Mouse (Mus musculus): ENCODE measurements around the gene Dcaf4.

Dcaf4 gene

DNA sequence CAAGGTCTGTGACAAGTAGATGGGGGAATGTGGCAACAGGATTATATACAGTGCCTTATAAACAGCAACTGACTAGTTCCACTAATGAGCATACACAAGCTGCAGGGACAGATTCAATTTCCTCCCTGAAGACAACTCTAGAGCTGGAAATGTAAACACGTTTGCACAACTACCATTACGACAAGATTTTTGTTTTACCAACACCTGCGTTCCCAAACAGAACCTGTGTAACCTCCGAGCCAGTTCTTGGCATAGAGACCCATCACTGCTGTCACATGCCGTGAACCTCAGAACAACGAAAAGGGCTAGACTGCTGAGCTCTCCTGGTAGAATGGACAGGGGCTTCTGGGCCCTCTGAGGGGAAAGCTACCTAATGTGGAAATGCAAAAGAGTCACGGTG, 23.7 kb downstream of the Dcaf4 start:
- DNase-seq (ENCODE audit: low spot score in 2 of 2) = no peak

DNA sequence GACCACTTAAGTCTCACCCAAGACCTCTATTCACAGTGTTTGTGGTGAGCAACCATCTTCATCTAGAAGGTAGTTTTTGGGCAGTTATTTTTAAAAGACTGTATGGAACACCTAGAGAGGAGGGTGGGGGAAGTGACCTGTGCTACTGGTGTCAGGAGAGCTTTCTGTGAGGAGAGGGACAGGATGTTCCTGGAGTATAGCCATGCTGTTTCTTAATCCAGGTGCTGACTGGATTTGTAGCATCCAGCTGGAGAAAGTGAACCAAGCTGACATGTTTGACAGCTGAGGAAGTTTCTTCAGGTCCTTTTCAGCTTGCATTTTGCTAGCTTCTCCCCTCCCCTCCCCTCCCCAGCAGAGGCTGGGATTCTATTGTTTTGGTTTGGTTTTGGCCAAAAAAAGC, 24.5 kb downstream of the Dcaf4 start:
- no peak for DNase-seq (ENCODE audit: low spot score in 2 of 2)

DNA sequence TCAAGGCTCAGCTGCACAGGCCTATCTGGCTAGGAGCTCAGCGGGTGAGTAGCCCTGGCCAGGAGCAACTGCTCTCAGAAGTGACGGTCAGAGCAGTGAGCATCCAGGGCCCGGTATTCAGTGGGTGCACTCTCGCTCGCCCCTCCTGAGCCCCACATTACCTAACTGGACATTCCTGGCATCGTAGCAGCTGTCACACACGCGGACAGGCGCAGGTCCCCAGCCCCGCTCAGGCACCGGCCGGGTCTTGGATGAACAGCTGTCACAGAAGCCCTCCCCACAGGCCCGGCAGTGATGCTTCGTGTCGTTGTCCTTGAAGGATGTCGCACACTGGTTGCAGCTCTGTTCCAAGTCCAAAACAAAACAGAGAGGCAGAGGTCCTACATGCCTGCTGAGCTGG, 31.0 kb downstream of the Dcaf4 start:
- no peak for DNase-seq (ENCODE audit: low spot score in 2 of 2)

DNA sequence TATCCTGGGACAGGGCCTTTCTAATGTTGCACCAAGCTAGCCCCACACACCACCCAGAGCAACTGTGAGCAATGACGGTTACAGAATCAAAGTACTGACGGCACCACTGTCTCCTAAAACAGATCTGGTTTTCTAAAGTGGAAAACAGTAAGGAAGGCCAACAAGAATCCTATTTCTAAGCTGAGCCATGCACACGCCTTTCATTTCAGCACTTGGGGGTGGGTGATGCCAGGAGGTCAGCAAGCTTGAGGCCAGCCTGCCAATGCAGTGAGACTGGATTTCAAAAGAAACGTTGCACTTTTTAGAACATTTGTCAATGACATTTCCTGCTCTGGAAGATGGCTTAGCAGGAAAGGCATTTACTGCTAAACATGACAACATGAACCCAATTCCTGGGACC, 33.5 kb downstream of the Dcaf4 start:
- no peak for DNase-seq (ENCODE audit: low spot score in 2 of 2)

DNA sequence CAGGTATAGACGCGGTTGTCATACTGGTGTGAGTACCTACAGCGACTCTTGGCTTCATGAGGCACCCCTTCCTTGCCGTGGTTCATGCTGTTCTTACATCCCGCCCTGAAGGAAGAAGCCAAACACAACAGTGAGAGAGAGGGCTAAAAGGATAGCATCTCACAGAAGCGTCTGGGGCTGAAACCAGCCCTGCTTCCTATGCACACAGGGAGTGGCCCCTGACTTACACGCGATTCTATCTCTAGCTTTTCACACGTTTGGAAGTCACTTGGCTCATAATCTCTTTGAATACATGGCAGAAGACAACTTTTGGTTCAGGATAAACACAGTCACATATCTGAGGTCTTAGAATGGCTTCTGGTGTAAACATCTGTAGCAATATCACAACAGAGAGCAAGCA, 35.3 kb downstream of the Dcaf4 start:
- no peak for DNase-seq (ENCODE audit: low spot score in 2 of 2)

DNA sequence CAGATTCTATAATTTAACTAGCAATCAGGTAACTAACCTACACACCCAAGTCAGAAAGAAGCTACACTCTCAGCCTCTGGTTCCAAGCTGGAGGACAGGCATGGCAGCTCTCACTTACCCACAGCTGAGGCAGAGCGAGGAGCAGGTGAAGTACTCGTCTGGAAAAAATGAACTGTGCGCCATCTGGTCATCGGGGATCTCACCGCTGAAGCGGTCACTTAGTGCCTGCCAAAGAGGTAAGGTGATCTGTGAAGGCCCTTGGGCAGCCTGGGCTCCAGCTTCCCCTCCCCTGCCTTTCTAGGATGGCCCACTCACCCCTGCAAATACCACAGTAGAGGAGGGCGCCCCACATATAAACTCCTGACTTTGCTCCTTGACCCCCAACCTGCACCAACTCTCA, 38.2 kb downstream of the Dcaf4 start:
- no peak for DNase-seq (ENCODE audit: low spot score in 2 of 2)

DNA sequence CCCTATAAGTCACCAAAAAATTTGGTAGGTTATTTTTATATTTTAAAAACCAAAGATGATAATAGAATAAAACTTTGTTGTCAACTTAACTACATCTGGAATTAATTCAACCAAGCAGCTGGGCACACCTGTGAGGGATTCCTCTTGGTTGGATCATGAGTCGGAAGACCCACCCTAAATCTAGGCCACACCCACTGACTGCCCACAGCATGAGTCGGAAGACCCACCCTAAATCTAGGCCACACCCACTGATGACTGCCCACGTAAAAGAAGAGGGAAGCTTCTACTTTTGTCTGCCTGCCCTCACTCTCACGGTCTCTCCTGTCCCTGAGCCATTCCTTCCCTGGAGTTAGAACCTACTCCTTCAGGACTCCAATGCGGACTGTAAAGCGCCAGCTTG, 39.9 kb downstream of the Dcaf4 start:
- no peak for DNase-seq (ENCODE audit: low spot score in 2 of 2)

DNA sequence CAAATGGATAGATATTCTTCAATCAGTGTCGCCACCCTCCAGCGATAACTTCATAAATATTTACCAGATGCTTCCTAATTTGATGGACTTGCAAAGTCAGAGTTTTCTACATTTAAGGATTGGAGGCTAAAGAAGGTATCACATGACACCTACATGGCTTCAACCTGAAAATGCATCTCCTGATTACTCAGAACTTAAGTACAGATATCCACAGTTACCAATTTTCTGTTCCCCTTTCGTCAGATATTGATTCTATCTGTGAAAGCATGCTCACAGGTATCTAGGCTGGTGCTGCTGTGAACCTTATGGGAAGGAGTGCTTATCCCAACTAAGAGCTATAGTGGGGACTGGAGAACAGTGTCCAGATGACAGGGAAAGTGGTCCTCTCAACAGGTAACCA, 42.3 kb downstream of the Dcaf4 start:
- DNase-seq (ENCODE audit: low spot score in 2 of 2) = no peak

DNA sequence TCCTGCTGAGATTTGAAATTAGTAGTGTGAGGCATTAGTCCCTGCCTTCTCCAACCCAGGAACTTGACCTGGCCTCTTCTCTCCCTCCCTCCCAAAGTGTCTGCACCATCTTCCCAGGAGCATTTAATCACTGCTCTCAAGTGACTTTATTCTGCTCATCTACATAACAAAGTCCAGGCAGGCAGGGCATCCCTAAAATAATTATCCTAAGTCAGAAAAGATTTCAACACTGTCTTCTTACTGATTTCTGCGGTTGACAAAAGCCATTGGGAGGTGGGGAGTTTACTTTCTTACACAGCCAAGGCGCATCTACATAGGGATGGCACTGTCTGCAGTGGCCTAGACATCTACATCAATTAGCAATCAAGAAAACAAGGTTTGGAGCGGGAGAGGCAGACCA, 49.6 kb downstream of the Dcaf4 start:
- no peak for DNase-seq (ENCODE audit: low spot score in 2 of 2)

DNA sequence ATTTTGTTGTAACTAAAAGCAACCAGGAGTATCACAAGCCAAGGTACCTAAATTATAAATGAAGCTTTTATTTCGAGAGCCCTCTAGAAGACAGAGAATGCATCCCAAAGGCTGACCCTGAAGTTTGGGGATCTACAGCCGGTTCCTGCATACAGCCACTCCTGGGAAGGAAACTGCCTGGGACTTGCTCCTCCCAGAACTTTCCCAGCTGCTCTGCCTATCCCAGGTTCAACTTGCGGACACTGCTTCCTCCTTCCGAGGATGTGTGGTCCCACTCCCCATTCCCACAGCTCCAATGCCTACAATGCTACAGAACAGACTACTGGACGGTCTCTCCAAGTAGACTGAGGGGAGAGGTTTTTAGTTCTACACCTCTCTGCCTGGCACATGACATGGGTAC, 52.5 kb downstream of the Dcaf4 start:
- no peak for DNase-seq (ENCODE audit: low spot score in 2 of 2)

DNA sequence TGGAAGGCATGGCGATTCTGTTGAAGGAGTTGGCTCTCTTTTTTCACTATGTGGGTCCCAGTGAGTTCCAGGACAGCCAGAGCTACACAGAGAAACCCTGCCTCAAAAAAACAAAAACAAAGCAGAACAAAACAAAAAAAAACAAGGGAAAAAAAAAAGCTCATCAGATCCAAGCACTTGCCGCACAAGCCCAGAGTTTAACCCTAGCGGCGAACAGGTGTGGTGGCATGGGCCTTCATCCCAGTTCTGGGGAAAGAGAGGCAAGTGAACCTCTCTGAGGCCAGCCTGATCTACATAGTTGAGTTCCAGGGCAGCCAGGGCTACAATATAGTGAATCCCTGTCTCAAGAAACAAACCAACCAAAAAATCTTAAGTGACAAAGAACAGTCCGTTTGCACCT, 57.2 kb downstream of the Dcaf4 start:
- no peak for DNase-seq (ENCODE audit: low spot score in 2 of 2)

DNA sequence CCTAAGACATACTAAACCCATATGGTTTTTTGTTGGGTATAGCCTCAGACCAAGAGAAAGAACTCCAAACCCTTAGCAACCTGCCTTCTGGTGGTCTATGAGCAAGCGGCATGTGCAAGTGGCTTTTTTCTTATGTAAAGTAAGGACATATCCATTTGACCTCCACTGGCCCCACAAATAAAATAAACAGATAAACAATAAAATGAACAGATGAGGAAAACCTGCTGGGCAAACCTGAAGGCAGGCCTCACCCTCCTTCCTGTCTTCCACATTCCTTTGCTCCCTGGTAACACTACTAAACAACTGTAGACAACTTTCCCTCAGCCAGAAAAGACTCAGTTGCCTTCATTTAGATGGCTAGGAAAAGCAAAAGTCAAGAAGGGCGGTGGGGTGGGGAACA, 58.1 kb downstream of the Dcaf4 start:
- DNase-seq (ENCODE audit: low spot score in 2 of 2) = no peak

DNA sequence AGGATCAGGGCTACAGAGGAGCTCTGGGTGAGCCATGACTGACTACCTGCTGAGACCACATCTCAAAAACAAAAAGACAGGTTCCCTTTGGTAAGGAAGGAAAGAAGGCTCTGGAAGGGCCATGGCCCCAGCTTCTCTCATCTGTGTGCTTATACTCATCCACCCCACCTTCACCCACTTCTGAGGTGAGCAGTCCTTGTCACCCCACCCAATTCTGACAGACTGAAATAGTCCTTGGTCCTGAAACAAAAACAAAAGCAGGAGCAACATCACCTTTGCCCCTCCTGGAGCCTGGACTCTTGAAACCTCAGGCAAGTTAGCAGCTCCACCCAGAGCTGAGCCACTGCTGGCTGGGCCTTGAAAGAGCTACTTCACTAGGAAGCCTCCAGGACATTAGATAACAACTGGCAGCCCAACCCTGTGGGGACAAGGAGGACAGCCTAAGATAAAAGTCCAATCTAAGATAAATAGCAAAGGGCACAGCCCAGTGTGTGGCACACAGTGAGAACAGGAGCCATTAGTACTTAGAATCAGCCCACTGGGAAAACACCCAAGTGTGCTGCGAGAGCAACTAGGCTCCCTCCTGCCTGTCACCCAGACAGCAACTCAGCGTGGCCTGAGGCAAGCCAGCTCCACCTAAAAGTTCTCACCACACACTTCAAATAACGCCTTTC, 58.8 kb downstream of the Dcaf4 start:
- DNase-seq (ENCODE audit: low spot score in 2 of 2) = no peak

DNA sequence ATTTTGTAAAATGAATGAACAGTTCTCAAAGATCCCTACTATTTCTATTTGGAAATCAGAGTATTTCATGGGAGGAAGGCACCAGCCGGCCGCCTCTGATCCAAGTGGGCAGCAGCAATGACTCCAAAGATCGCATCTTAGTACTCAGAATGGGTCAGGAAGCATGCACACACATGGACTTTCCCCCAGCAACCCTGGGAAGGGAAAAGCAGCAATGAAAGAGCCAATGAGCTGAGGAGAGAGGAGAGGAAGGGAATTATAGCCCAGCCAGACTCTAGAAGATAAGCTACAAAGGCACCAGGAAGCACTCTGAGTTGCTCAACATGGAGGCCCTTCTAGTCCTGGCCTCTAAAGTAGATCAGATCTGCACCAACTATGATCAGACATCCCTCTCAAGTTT, 60.0 kb downstream of the Dcaf4 start:
- no peak for DNase-seq (ENCODE audit: low spot score in 2 of 2)

DNA sequence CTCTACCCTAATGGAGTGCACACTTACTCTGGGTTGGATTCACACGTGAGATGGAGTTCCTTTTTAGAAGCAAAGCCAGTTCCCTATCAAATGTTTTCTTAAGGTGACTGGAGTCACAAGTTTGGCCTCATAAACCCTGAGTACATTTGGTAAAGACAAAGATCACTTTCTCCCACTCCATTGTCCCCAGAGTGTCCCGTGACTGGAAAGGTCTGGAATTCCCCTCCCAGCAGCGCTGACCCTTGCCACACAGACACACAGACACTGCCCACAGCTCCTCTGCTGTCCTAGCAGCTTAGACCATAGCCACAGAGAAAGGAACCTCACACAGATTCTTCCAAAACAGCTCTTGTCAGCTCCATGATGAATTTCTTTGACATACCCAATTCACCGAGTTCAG, 61.8 kb downstream of the Dcaf4 start:
- no peak for DNase-seq (ENCODE audit: low spot score in 2 of 2)

DNA sequence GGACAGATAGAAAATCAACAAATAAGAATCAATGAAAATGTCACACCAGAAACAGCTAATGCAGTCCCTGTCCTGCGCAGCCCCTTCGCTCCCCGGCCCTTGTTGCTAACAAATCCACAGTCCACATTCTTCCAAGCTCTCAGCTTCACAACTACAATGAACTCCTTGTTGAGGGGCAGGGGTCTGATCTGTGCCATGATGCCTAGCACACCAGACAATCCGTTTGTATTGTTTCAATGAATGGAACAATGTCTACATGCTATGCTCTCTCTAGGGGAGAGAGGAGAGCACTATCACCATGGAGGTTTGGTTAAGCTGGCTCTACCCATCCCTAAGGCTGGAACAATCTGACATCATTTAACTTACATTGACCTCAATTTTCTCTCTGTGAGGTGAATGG, 62.5 kb downstream of the Dcaf4 start:
- no peak for DNase-seq (ENCODE audit: low spot score in 2 of 2)

DNA sequence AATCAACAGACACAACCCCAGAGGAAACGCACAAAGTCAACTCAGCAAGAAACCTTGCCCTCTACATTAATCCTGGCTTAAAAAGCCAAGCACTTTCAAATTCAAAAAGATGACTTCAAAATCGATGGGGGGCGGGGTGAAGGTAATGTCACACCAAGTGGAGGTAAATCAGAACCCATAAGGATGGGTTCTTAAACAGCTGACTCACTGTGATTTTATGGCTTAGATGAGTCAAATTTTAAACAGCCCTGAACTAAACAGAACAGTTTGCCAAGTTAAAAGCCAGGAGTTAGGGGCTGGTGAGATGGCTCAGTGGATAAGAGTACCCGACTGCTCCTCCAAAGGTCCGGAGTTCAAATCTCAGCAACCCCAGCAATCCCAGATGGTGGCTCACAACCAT, 66.4 kb downstream of the Dcaf4 start:
- no peak for DNase-seq (ENCODE audit: low spot score in 2 of 2)

All from thymus, postnatal 10 days (tissue).